Comparison of ENCODE assay signal across 17 mouse cellular contexts in the genomic region with DNA sequence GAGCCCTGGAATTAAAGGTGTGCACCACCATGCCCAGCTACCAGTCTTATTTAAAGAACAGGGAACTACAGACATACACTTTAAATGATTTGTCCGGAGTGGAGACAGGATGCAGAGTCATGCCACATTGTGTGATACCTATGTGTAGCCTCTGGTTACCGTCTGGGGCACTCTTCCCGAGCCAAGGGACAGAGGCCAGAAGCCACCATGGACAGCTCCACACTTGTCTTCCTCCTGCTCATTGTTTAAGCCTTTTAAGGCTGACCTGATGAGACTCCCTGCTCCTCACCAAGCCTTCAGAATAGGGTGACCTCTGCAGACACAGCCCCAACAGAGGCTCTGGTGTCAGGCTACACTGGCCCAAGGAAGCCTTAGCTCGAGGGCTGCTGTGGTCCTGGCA.
DNase-seq lines count a peak whose midpoint lies in the region; ATAC-seq and TF ChIP-seq lines count a peak whose summit lies in the region.
"Had no signal": no experiment of that assay in that cellular context is flagged by ENCODE, and none has a peak within 500 bp of the region (broad histone marks: within the 10 kb centered on the region; RNA-seq: fewer than 3 reads in every experiment).

No protein-coding gene starts in this region.

- no peak for TF ChIP-seq EP300 in liver, postnatal 0 days (IDR thresholded peaks at IDR 0.05; ENCODE audit: low read depth)

- no peak overlapping the region for H3K4me2 ChIP-seq in kidney, postnatal 0 days (ENCODE audit: low read length)
- H3K4me2 ChIP-seq in hindbrain, embryonic 12.5 days (replicated peaks), result no peak overlapping the region
- no peak overlapping the region for H3K4me2 ChIP-seq in liver, postnatal 0 days (ENCODE audit: low read depth, low read length)
- H3K4me2 ChIP-seq: forebrain, embryonic 13.5 days; liver, embryonic 11.5 days; lung, embryonic 15.5 days; midbrain, embryonic 13.5 days had no signal

- H3K27me3 ChIP-seq in kidney, postnatal 0 days (ENCODE audit: insufficient read depth, low read length), result no peaks in the 10 kb centered on the region
- no peaks in the 10 kb centered on the region for H3K27me3 ChIP-seq in hindbrain, embryonic 12.5 days
- H3K27me3 ChIP-seq in liver, postnatal 0 days (ENCODE audit: insufficient read depth, low read length), result no peaks in the 10 kb centered on the region
- H3K27me3 ChIP-seq: lung, embryonic 15.5 days; midbrain, embryonic 13.5 days had no signal

- H3K9ac ChIP-seq in kidney, postnatal 0 days (ENCODE audit: low read depth, low read length), result no peak overlapping the region
- no peak overlapping the region for H3K9ac ChIP-seq in hindbrain, embryonic 12.5 days
- H3K9ac ChIP-seq in liver, postnatal 0 days (replicated peaks), result no peak overlapping the region
- H3K9ac ChIP-seq: forebrain, embryonic 13.5 days; lung, embryonic 15.5 days; midbrain, embryonic 13.5 days had no signal

- no peak overlapping the region for H3K4me3 ChIP-seq in kidney, postnatal 0 days (replicated peaks; ENCODE audit: low read depth, low read length)
- no peak overlapping the region for H3K4me3 ChIP-seq in hindbrain, embryonic 12.5 days
- H3K4me3 ChIP-seq in liver, postnatal 0 days (ENCODE audit: low read depth, low read length), result no peak overlapping the region
- H3K4me3 ChIP-seq: forebrain, embryonic 13.5 days; lung, embryonic 15.5 days; midbrain, embryonic 13.5 days had no signal

- H3K4me1 ChIP-seq in kidney, postnatal 0 days (replicated peaks; ENCODE audit: insufficient read depth, low read length), result no peaks in the 10 kb centered on the region
- H3K4me1 ChIP-seq in hindbrain, embryonic 12.5 days, result no peaks in the 10 kb centered on the region
- no peaks in the 10 kb centered on the region for H3K4me1 ChIP-seq in liver, postnatal 0 days (ENCODE audit: insufficient read depth)
- H3K4me1 ChIP-seq: forebrain, embryonic 13.5 days; lung, embryonic 15.5 days; midbrain, embryonic 13.5 days had no signal

- no peak overlapping the region for H3K27ac ChIP-seq in kidney, postnatal 0 days
- no peak overlapping the region for H3K27ac ChIP-seq in hindbrain, embryonic 12.5 days
- no peak overlapping the region for H3K27ac ChIP-seq in liver, postnatal 0 days (ENCODE audit: low read depth)
- H3K27ac ChIP-seq: forebrain, embryonic 13.5 days; lung, embryonic 15.5 days; midbrain, embryonic 13.5 days had no signal

- 48% methylated on average over 4 of the region's 4 CpGs for WGBS in kidney, postnatal 0 days
- 58% methylated on average over 4 of the region's 4 CpGs for WGBS in hindbrain, embryonic 12.5 days
- 32% methylated on average over 4 of the region's 4 CpGs for WGBS in liver, postnatal 0 days (ENCODE audit: insufficient replicate concordance)

- ATAC-seq in kidney, postnatal 0 days (replicated peaks; ENCODE audit: low FRiP score, low read depth), result no peak
- ATAC-seq in hindbrain, embryonic 12.5 days (ENCODE audit: low FRiP score), result no peak
- ATAC-seq in liver, postnatal 0 days, result no peak
- ATAC-seq: forebrain, embryonic 13.5 days; inflammation-experienced regulatory T-cells, adult 6 months; midbrain, embryonic 13.5 days had no signal

- no peak for TF ChIP-seq CTCF in kidney, postnatal 0 days (IDR thresholded peaks at IDR 0.05; ENCODE audit: low read depth)
- TF ChIP-seq CTCF in liver, postnatal 0 days (IDR thresholded peaks at IDR 0.05; ENCODE audit: low read depth), result no peak

- peak; percentile 44 for DNase-seq in adrenal gland, postnatal 10 days
- DNase-seq in adrenal gland, adult 2 months, result no peak
- peak; percentile 44 for DNase-seq in kidney, postnatal 0 days (ENCODE audit: low spot score)
- no peak for DNase-seq in kidney, adult 11 months
- DNase-seq in ES-CJ7 (ENCODE audit: low read depth, low spot score), result peak; percentile 9
- peak; percentile 44 for DNase-seq in embryo, embryonic 11 days
- DNase-seq in liver, postnatal 0 days, result no peak
- DNase-seq: adrenal gland, postnatal 25 days; cerebellum, adult 9-10 months; retina, postnatal 1 day; right cerebral cortex, postnatal 4 days had no signal

- no peaks in the 10 kb centered on the region for H3K36me3 ChIP-seq in kidney, postnatal 0 days (ENCODE audit: insufficient read depth, low read length)
- no peaks in the 10 kb centered on the region for H3K36me3 ChIP-seq in hindbrain, embryonic 12.5 days
- no peaks in the 10 kb centered on the region for H3K36me3 ChIP-seq in liver, postnatal 0 days (replicated peaks; ENCODE audit: insufficient read depth, low read length)
- H3K36me3 ChIP-seq: lung, embryonic 15.5 days; midbrain, embryonic 13.5 days had no signal

- no peaks in the 10 kb centered on the region for H3K9me3 ChIP-seq in kidney, postnatal 0 days (replicated peaks; ENCODE audit: low read length)
- no peaks in the 10 kb centered on the region for H3K9me3 ChIP-seq in hindbrain, embryonic 12.5 days (replicated peaks)
- no peaks in the 10 kb centered on the region for H3K9me3 ChIP-seq in liver, postnatal 0 days (ENCODE audit: low read length)
- H3K9me3 ChIP-seq: forebrain, embryonic 13.5 days; lung, embryonic 15.5 days; midbrain, embryonic 13.5 days had no signal

Comparison
In these comparisons a context has a peak if more than half of its experiments do, and no peak if none do; other contexts are left out.
1. DNase-seq: peak in adrenal gland, postnatal 10 days (single experiment), kidney, postnatal 0 days (single experiment), ES-CJ7 (single experiment) and embryo, embryonic 11 days (single experiment); none in adrenal gland, adult 2 months (single experiment), kidney, adult 11 months (single experiment) and liver, postnatal 0 days (single experiment).